36 mouse cellular contexts compared by ENCODE assay signal in genomic region chr9:21801121-21801520, GRCm38 (mm10). TPM values are rescaled to one million over a fixed set of nuclear protein-coding genes. Genes with fewer than 3 reads are reported as not detected.
"Had no signal": no experiment of that assay in that cellular context is flagged by ENCODE, and none has a peak within 500 bp of the region (broad histone marks: within the 10 kb centered on the region; RNA-seq: fewer than 3 reads in every experiment).

No protein-coding gene starts in this region.

- H3K4me3 ChIP-seq: limb, embryonic 10.5 days; limb, embryonic 12.5 days; limb, embryonic 13.5 days; limb, embryonic 15.5 days; liver, embryonic 12.5 days; liver, embryonic 13.5 days; liver, embryonic 15.5 days; lung, embryonic 15.5 days; megakaryocyte, embryonic 14.5 days; midbrain, embryonic 10.5 days; midbrain, embryonic 12.5 days; midbrain, embryonic 13.5 days; midbrain, embryonic 15.5 days; myocyte; neural tube, embryonic 12.5 days; neural tube, embryonic 13.5 days had no signal

- H3K9me3 ChIP-seq: limb, embryonic 10.5 days; limb, embryonic 12.5 days; limb, embryonic 13.5 days; limb, embryonic 15.5 days; liver, embryonic 12.5 days; liver, embryonic 13.5 days; liver, embryonic 15.5 days; lung, embryonic 15.5 days; megakaryocyte, embryonic 14.5 days; midbrain, embryonic 10.5 days; midbrain, embryonic 12.5 days; midbrain, embryonic 13.5 days; midbrain, embryonic 15.5 days; neural tube, embryonic 12.5 days; neural tube, embryonic 13.5 days had no signal

- DNase-seq: left cerebral cortex, postnatal 4 days; liver; liver, embryonic 13.5 days; liver, postnatal 0 days; lung, adult 18-20 months; lung, adult 2 months; lung, embryonic 14.5 days; lung, postnatal 10 days; lung, postnatal 14 days; lung, postnatal 36 days; lung, postnatal 4 days; midbrain, embryonic 14.5 days had no signal

- H3K27ac ChIP-seq: limb, embryonic 10.5 days; limb, embryonic 12.5 days; limb, embryonic 13.5 days; limb, embryonic 15.5 days; liver, embryonic 12.5 days; liver, embryonic 13.5 days; liver, embryonic 14.5 days; liver, embryonic 15.5 days; lung, embryonic 15.5 days; macrophage; midbrain, embryonic 10.5 days; midbrain, embryonic 12.5 days; midbrain, embryonic 13.5 days; midbrain, embryonic 15.5 days; neural tube, embryonic 12.5 days; neural tube, embryonic 13.5 days had no signal

- H3K9ac ChIP-seq: limb, embryonic 12.5 days; limb, embryonic 13.5 days; limb, embryonic 15.5 days; liver, embryonic 12.5 days; liver, embryonic 13.5 days; liver, embryonic 14.5 days; liver, embryonic 15.5 days; liver, postnatal 0 days; lung, embryonic 14.5 days; lung, embryonic 15.5 days; midbrain, embryonic 12.5 days; midbrain, embryonic 13.5 days; midbrain, embryonic 15.5 days; neural tube, embryonic 12.5 days; neural tube, embryonic 13.5 days had no signal

- H3K27me3 ChIP-seq: limb, embryonic 12.5 days; limb, embryonic 13.5 days; limb, embryonic 15.5 days; lung, embryonic 15.5 days; midbrain, embryonic 12.5 days; midbrain, embryonic 13.5 days; neural tube, embryonic 12.5 days had no signal

- H3K36me3 ChIP-seq: liver, embryonic 13.5 days; liver, embryonic 15.5 days; midbrain, embryonic 12.5 days; midbrain, embryonic 13.5 days; midbrain, embryonic 15.5 days; neural tube, embryonic 13.5 days had no signal

RNA-seq across cellular contexts. Expression of gene Kank2, which starts 2.6 kb away (rescaled TPM):
- total RNA-seq: monocyte, adult 5-6 weeks had no signal

RNA-seq across cellular contexts. Expression of gene Angptl8, which starts 34.2 kb away (rescaled TPM):
- total RNA-seq: left cerebral cortex, postnatal 14 days; left cerebral cortex, postnatal 25 days; left cerebral cortex, postnatal 36 days; left cerebral cortex, postnatal 4 days; megakaryocyte-erythroid progenitor cell, adult 5-6 weeks; midbrain, postnatal 0 days; monocyte, adult 5-6 weeks had no signal
- polyA plus RNA-seq: macrophage; myocyte; neural tube, embryonic 11.5 days had no signal
